Mouse (Mus musculus) lung, adult 2 months (tissue): Measurements from ENCODE around the gene Efcab5.

Source experiments
- CTCF ChIP-seq: fragments of 200-500 bp; IDR thresholded peaks from 2 replicates; pipeline ENCODE4 v1.5.1; 2011; ENCODE audit warnings: mild to moderate bottlenecking, low read length, control low read depth; ENCODE audit not compliant: insufficient read depth
- POLR2A ChIP-seq: fragments of 200-500 bp; IDR thresholded peaks from 2 replicates; pipeline ENCODE4 v1.6.1; 2011; ENCODE audit warnings: low read depth, mild to moderate bottlenecking, control low read depth, low read length, borderline replicate concordance; ENCODE audit errors: extremely low read depth

GRCm38 (mm10) chr11:77231514-77231913 lies 42.7 kb upstream of the Efcab5 start:
- TF ChIP-seq CTCF (no peak), POLR2A (no peak)
